Comparison of ENCODE assay signal across 11 mouse cellular contexts in the genomic region with DNA sequence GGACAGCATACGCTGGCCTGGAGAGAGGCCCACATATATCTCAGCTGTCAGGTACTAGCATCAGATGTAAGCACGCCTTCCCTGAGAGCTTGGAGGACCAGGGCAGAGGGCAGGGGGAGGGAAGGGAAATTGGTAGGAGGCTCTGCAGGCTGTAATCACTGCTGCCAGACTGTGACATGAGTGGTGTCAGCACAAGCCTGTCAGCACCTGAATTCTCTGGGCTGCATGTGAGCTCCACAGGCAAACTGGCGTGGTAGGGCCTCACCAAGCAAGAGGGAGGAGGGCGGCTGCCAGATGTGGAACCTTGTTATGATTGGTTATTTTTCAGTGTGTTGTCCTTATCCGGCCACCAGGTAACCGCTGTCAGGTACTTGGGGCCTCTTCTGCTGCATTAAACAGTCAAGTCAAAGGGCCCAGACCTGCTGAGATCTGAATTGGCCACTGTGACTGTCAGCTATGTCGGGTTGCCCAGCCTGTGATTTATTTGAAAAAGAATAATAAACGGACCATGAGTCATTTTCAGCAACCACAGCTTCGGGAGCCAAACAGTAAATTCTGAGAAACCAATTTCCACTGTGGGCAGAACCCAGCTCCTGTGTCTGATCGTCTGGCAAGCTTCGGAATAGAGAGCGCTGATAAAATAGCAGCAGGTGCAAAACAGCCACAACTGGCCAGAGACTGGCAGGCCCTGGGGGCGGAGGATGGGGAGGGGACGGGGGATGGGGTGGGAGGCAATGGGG. TPM values are rescaled to one million over a fixed set of nuclear protein-coding genes. Genes with fewer than 3 reads are reported as not detected.
DNase-seq lines count a peak whose midpoint lies in the region; ATAC-seq and TF ChIP-seq lines count a peak whose summit lies in the region.
"Had no signal": no experiment of that assay in that cellular context is flagged by ENCODE, and none has a peak within 500 bp of the region (broad histone marks: within the 10 kb centered on the region; RNA-seq: fewer than 3 reads in every experiment).

No protein-coding gene starts in this region.

- peaks cover 7% of the 10 kb centered on the region for H3K4me1 ChIP-seq in kidney, embryonic 16.5 days (ENCODE audit: insufficient read depth, low read length)
- peaks cover 5% of the 10 kb centered on the region for H3K4me1 ChIP-seq in heart, embryonic 16.5 days (ENCODE audit: control insufficient read depth, insufficient read depth, low read length)

- H3K4me2 ChIP-seq in kidney, embryonic 16.5 days (replicated peaks; ENCODE audit: low read depth, low read length): no peak overlapping the region
- H3K4me2 ChIP-seq in heart, embryonic 16.5 days (ENCODE audit: low read depth, low read length): peak overlapping the region; percentile 37
- H3K4me2 ChIP-seq in myocyte (ENCODE audit: low read depth): peak overlapping the region; percentile 82

- H3ac ChIP-seq in myocyte (ENCODE audit: control insufficient read depth, insufficient read length): no peak overlapping the region

- TF ChIP-seq CTCF in brain, embryonic 14.5 days (IDR thresholded peaks at IDR 0.05; ENCODE audit: borderline replicate concordance, extremely low read depth, insufficient read depth, insufficient read length): no peak
- TF ChIP-seq CTCF in layer of hippocampus, adult 2 months (conservative IDR thresholded peaks at IDR 0.05): no peak

- 48% methylated on average over 14 of the region's 14 CpGs for whole genome bisulfite sequencing in kidney, embryonic 16.5 days
- 25% methylated on average over 14 of the region's 14 CpGs for WGBS in heart, embryonic 16.5 days

- ATAC-seq in kidney, embryonic 16.5 days (ENCODE audit: low FRiP score, low TSS enrichment): peak; percentile 74
- ATAC-seq in heart, embryonic 16.5 days (replicated peaks; ENCODE audit: extremely low read depth, insufficient read depth, low FRiP score): peak; percentile 97
- no peak for ATAC-seq in erythroid progenitor cell, adult 5-6 weeks (replicated peaks; ENCODE audit: low FRiP score, poor library complexity, severe bottlenecking)

- H3K9me3 ChIP-seq in kidney, embryonic 16.5 days (ENCODE audit: low read length): no peaks in the 10 kb centered on the region
- no peaks in the 10 kb centered on the region for H3K9me3 ChIP-seq in heart, embryonic 16.5 days (replicated peaks; ENCODE audit: control insufficient read depth, low read length)

- no peak overlapping the region for H3K9ac ChIP-seq in kidney, embryonic 16.5 days (replicated peaks; ENCODE audit: low read length)
- no peak overlapping the region for H3K9ac ChIP-seq in heart, embryonic 16.5 days (ENCODE audit: low read length)

- no peak for DNase-seq in kidney, adult 18-20 months
- DNase-seq in brain, embryonic 14.5 days (ENCODE audit: low read depth): peak; percentile 35
- DNase-seq in cerebellum, postnatal 4 days (ENCODE audit: low spot score in 2 of 2): no peak
- no peak for DNase-seq in layer of hippocampus, adult 2 months (ENCODE audit: low spot score in 2 of 2)

- H3K36me3 ChIP-seq in kidney, embryonic 16.5 days (ENCODE audit: insufficient read depth, low read length): no peaks in the 10 kb centered on the region
- no peaks in the 10 kb centered on the region for H3K36me3 ChIP-seq in heart, embryonic 16.5 days (ENCODE audit: control insufficient read depth, insufficient read depth)
- H3K36me3 ChIP-seq in myocyte (ENCODE audit: control insufficient read depth, insufficient read depth): no peaks in the 10 kb centered on the region

- no peak overlapping the region for H3K27ac ChIP-seq in kidney, embryonic 16.5 days (ENCODE audit: low read length)
- peak overlapping the region; percentile 80 for H3K27ac ChIP-seq in heart, embryonic 16.5 days (ENCODE audit: low read length)
- no peak overlapping the region for H3K27ac ChIP-seq in layer of hippocampus, adult 2 months
- H3K27ac ChIP-seq: macrophage had no signal

- no peaks in the 10 kb centered on the region for H3K27me3 ChIP-seq in kidney, embryonic 16.5 days (ENCODE audit: insufficient read depth, low read length)
- H3K27me3 ChIP-seq in heart, embryonic 16.5 days (ENCODE audit: control insufficient read depth, insufficient read depth, low read length): no peaks in the 10 kb centered on the region
- H3K27me3 ChIP-seq in myocyte (ENCODE audit: control insufficient read depth, insufficient read depth, insufficient read length): no peaks in the 10 kb centered on the region

- TF ChIP-seq POLR2A in brain, embryonic 14.5 days (IDR thresholded peaks at IDR 0.05; ENCODE audit: borderline replicate concordance, extremely low read depth, insufficient read depth, insufficient read length, poor library complexity, severe bottlenecking): no peak
- TF ChIP-seq POLR2A in myocyte (IDR thresholded peaks at IDR 0.05; ENCODE audit: insufficient read length, low read depth): no peak

- no peak overlapping the region for H3K4me3 ChIP-seq in kidney, embryonic 16.5 days (ENCODE audit: low read length)
- no peak overlapping the region for H3K4me3 ChIP-seq in heart, embryonic 16.5 days (ENCODE audit: low read length)
- no peak overlapping the region for H3K4me3 ChIP-seq in myocyte
- H3K4me3 ChIP-seq in layer of hippocampus, adult 2 months: no peak overlapping the region

- H3K79me2 ChIP-seq in myocyte (ENCODE audit: control insufficient read depth, insufficient read depth): no peaks in the 10 kb centered on the region

TF ChIP-seq in myocyte, 11 proteins besides CTCF, POLR2A, EP300 and RAD21:
- no peak for TF ChIP-seq MAX (IDR thresholded peaks at IDR 0.05; ENCODE audit: low read depth)
- TF ChIP-seq REST (IDR thresholded peaks at IDR 0.05; ENCODE audit: insufficient read depth, insufficient read length): no peak
- peak in 2 of 3 experiments; percentile 5 to 34 for TF ChIP-seq MYOG (IDR thresholded peaks at IDR 0.05; ENCODE audit: control insufficient read depth in 1 of 3, insufficient read depth in 1 of 3, insufficient read length in 2 of 3, low read depth in 2 of 3)
- no peak for TF ChIP-seq USF1 (IDR thresholded peaks at IDR 0.05; ENCODE audit: low read depth)
- TF ChIP-seq TCF3 (IDR thresholded peaks at IDR 0.05; ENCODE audit: insufficient read length, low read depth): no peak
- TF ChIP-seq SRF (IDR thresholded peaks at IDR 0.05; ENCODE audit: control insufficient read depth, insufficient read length, low read depth): no peak
- peak; percentile 26 to 85 (median 53) for TF ChIP-seq MYOD1 (IDR thresholded peaks at IDR 0.05; ENCODE audit: control insufficient read depth in 1 of 3, insufficient read length in 2 of 3, low read depth in 2 of 3)

RNA-seq across cellular contexts. Expression of a gene that starts 38.0 kb away (rescaled TPM):
- not detected in 2 replicates for polyA plus RNA-seq in kidney, embryonic 16.5 days (2015; fragmentation: Nextera tagmentation; extraction: Ambion mirVana)
- polyA plus RNA-seq in brain, embryonic 14.5 days (2012; rRNA removed): not detected in 2 replicates
- polyA plus RNA-seq in heart, embryonic 16.5 days (2015; fragmentation: Nextera tagmentation; extraction: Ambion mirVana): 0.21 TPM in 1 of 2 replicates, not detected in the other
- 2.2 TPM for polyA plus RNA-seq in myocyte (2012; fragmentation: generic; extraction: Trizol)
- total RNA-seq in erythroid progenitor cell, adult 5-6 weeks (2015; ENCODE audit: low replicate concordance): 3.4 TPM in 1 of 2 replicates, not detected in the other
- total RNA-seq in erythroid progenitor cell, adult 5-6 weeks (2017; ENCODE audit: low replicate concordance): not detected in 2 replicates
- total RNA-seq in layer of hippocampus, adult 2 months (2021): not detected
- total RNA-seq: layer of hippocampus, adult 8-10 months had no signal
- polyA plus RNA-seq: macrophage had no signal

RNA-seq across cellular contexts. Expression of a gene that starts 51.9 kb away (rescaled TPM):
- polyA plus RNA-seq in kidney, embryonic 16.5 days (2015; fragmentation: Nextera tagmentation; extraction: Ambion mirVana): not detected in 2 replicates
- 0.14 and 0.32 TPM in 2 replicates for polyA plus RNA-seq in brain, embryonic 14.5 days (2012; rRNA removed)
- not detected in 2 replicates for polyA plus RNA-seq in heart, embryonic 16.5 days (2015; fragmentation: Nextera tagmentation; extraction: Ambion mirVana)
- not detected for polyA plus RNA-seq in myocyte (2012; fragmentation: generic; extraction: Trizol)
- total RNA-seq in erythroid progenitor cell, adult 5-6 weeks (2015; ENCODE audit: low replicate concordance): not detected in 2 replicates
- total RNA-seq in erythroid progenitor cell, adult 5-6 weeks (2017; ENCODE audit: low replicate concordance): not detected in 2 replicates
- total RNA-seq in layer of hippocampus, adult 2 months (2021): under 1 TPM in 1 of 2 experiments, not detected in 1; 0.29 TPM
- polyA plus RNA-seq: macrophage; spleen, adult 2 months had no signal
